22 mouse cellular contexts compared by ENCODE assay signal in genomic region chr2:104448201-104448600, GRCm38 (mm10). TPM values are rescaled to one million over a fixed set of nuclear protein-coding genes. Genes with fewer than 3 reads are reported as not detected.
A peak's percentile ranks its signal among the peaks of the same experiment; 100 is the strongest.
DNase-seq lines count a peak whose midpoint lies in the region; ATAC-seq lines count a peak whose summit lies in the region.
"Had no signal": no experiment of that assay in that cellular context is flagged by ENCODE, and none has a peak within 500 bp of the region (broad histone marks: within the 10 kb centered on the region; RNA-seq: fewer than 3 reads in every experiment).

No protein-coding gene starts in this region.

- H3K27me3 ChIP-seq in heart, embryonic 10.5 days (ENCODE audit: insufficient read depth, poor library complexity, severe bottlenecking), result no peaks in the 10 kb centered on the region
- no peaks in the 10 kb centered on the region for H3K27me3 ChIP-seq in limb, embryonic 12.5 days
- H3K27me3 ChIP-seq in limb, embryonic 10.5 days (ENCODE audit: low read depth, poor library complexity, severe bottlenecking), result no peaks in the 10 kb centered on the region
- no peaks in the 10 kb centered on the region for H3K27me3 ChIP-seq in heart, embryonic 16.5 days (ENCODE audit: control insufficient read depth, insufficient read depth, low read length)
- H3K27me3 ChIP-seq: forebrain, embryonic 13.5 days; hindbrain, embryonic 13.5 days; kidney, embryonic 15.5 days; liver, embryonic 13.5 days had no signal

- H3K36me3 ChIP-seq in heart, embryonic 10.5 days, result 0 out of 2 replicates have a peak, but pooled peaks cover 5% of the 10 kb centered on the region
- no peaks in the 10 kb centered on the region for H3K36me3 ChIP-seq in limb, embryonic 12.5 days
- H3K36me3 ChIP-seq in limb, embryonic 10.5 days, result no peaks in the 10 kb centered on the region
- peaks cover 6% of the 10 kb centered on the region; the same call in 1 of the 2 replicates for H3K36me3 ChIP-seq in heart, embryonic 16.5 days (ENCODE audit: control insufficient read depth, insufficient read depth)
- H3K36me3 ChIP-seq: hindbrain, embryonic 13.5 days; kidney, embryonic 15.5 days; liver, embryonic 13.5 days had no signal

- H3K4me3 ChIP-seq in heart, embryonic 10.5 days, result no peak overlapping the region
- no peak overlapping the region for H3K4me3 ChIP-seq in limb, embryonic 12.5 days (replicated peaks)
- no peak overlapping the region for H3K4me3 ChIP-seq in limb, embryonic 10.5 days
- no peak overlapping the region for H3K4me3 ChIP-seq in heart, embryonic 16.5 days (ENCODE audit: low read length)
- H3K4me3 ChIP-seq: forebrain, embryonic 13.5 days; hindbrain, embryonic 13.5 days; kidney, embryonic 15.5 days; left cerebral cortex, adult 2 months; liver, embryonic 13.5 days had no signal

- H3K9me3 ChIP-seq in heart, embryonic 10.5 days, result no peaks in the 10 kb centered on the region
- no peaks in the 10 kb centered on the region for H3K9me3 ChIP-seq in limb, embryonic 12.5 days
- no peaks in the 10 kb centered on the region for H3K9me3 ChIP-seq in limb, embryonic 10.5 days (replicated peaks)
- H3K9me3 ChIP-seq in heart, embryonic 16.5 days (replicated peaks; ENCODE audit: control insufficient read depth, low read length), result no peaks in the 10 kb centered on the region
- H3K9me3 ChIP-seq: forebrain, embryonic 13.5 days; hindbrain, embryonic 13.5 days; kidney, embryonic 15.5 days; liver, embryonic 13.5 days had no signal

- 67% methylated on average over 4 of the region's 4 CpGs for WGBS in heart, embryonic 10.5 days
- 82% methylated on average over 4 of the region's 4 CpGs for WGBS in limb, embryonic 12.5 days
- 88% methylated on average over 4 of the region's 4 CpGs for WGBS in limb, embryonic 10.5 days
- WGBS in heart, embryonic 16.5 days, result 50% methylated on average over 4 of the region's 4 CpGs

- peaks cover 35% of the 10 kb centered on the region for H3K4me1 ChIP-seq in heart, embryonic 10.5 days
- no peaks in the 10 kb centered on the region for H3K4me1 ChIP-seq in limb, embryonic 12.5 days (replicated peaks)
- H3K4me1 ChIP-seq in limb, embryonic 10.5 days, result no peaks in the 10 kb centered on the region
- H3K4me1 ChIP-seq in heart, embryonic 16.5 days (ENCODE audit: control insufficient read depth, insufficient read depth, low read length), result peaks cover 43% of the 10 kb centered on the region
- H3K4me1 ChIP-seq: forebrain, embryonic 13.5 days; kidney, embryonic 15.5 days had no signal

- no peak for ATAC-seq in limb, embryonic 12.5 days (ENCODE audit: insufficient number of reproducible peaks, insufficient read depth, low FRiP score, low TSS enrichment, low read depth)
- ATAC-seq in heart, embryonic 16.5 days (replicated peaks; ENCODE audit: extremely low read depth, insufficient read depth, low FRiP score), result no peak
- ATAC-seq: forebrain, embryonic 13.5 days; intestine, postnatal 0 days had no signal

- no peak overlapping the region for H3K4me2 ChIP-seq in limb, embryonic 12.5 days
- H3K4me2 ChIP-seq in heart, embryonic 16.5 days (ENCODE audit: low read depth, low read length), result peak overlapping the region; percentile 27; the same call in 1 of the 2 replicates
- H3K4me2 ChIP-seq: forebrain, embryonic 13.5 days; hindbrain, embryonic 13.5 days; kidney, embryonic 15.5 days; liver, embryonic 13.5 days had no signal

- peak overlapping the region; percentile 85 for H3K27ac ChIP-seq in heart, embryonic 10.5 days
- 0 out of 2 replicates have a peak overlapping the region, but pooled peaks have one; percentile 23 for H3K27ac ChIP-seq in limb, embryonic 12.5 days
- H3K27ac ChIP-seq in limb, embryonic 10.5 days, result no peak overlapping the region
- peak overlapping the region; percentile 98 for H3K27ac ChIP-seq in heart, embryonic 16.5 days (ENCODE audit: low read length)
- H3K27ac ChIP-seq: forebrain, embryonic 13.5 days; hindbrain, embryonic 13.5 days; kidney, embryonic 15.5 days; left cerebral cortex, adult 2 months; liver, embryonic 13.5 days had no signal

- intact Hi-C loops in heart, postnatal 25 days (cut with DNase I), result loop anchor here (10.0 kb wide), 1 partner anchor 307 kb away; no protein-coding TSS in a partner anchor

- H3K9ac ChIP-seq in limb, embryonic 12.5 days (replicated peaks), result no peak overlapping the region
- H3K9ac ChIP-seq in heart, embryonic 16.5 days (ENCODE audit: low read length), result peak overlapping the region; percentile 2; the same call in 1 of the 2 replicates
- H3K9ac ChIP-seq: forebrain, embryonic 13.5 days; hindbrain, embryonic 13.5 days; kidney, embryonic 15.5 days; liver, embryonic 13.5 days had no signal

- no peak for DNase-seq in heart, embryonic 10.5 days (ENCODE audit: low spot score)
- no peak for DNase-seq in heart, postnatal 25 days (ENCODE audit: low spot score)
- no peak for DNase-seq in limb, embryonic 10.5 days (ENCODE audit: low spot score)
- no peak for DNase-seq in urinary bladder, postnatal 25 days (ENCODE audit: low spot score)
- DNase-seq: B cell, adult 2 months; cerebellum, adult 2 months; cerebellum, postnatal 14 days; gastrocnemius, postnatal 14 days; kidney, postnatal 25 days; liver, embryonic 13.5 days; lung, postnatal 10 days; midbrain, embryonic 14.5 days; thymus, adult 2 months; thymus, postnatal 36 days had no signal

RNA-seq across cellular contexts. Expression of gene D430041D05Rik, which starts 37.4 kb away (rescaled TPM):
- 0.11 and 0.17 TPM in 2 replicates for polyA plus RNA-seq in heart, embryonic 10.5 days (2016; fragmentation: Nextera tagmentation; extraction: Ambion mirVana)
- under 1 TPM; 0.03 TPM for total RNA-seq in heart, postnatal 25 days (2021)
- 1.1 TPM in 2 replicates for polyA plus RNA-seq in limb, embryonic 12.5 days (2016; fragmentation: Nextera tagmentation; extraction: Ambion mirVana)
- 0.49 and 0.81 TPM in 2 replicates for polyA plus RNA-seq in limb, embryonic 10.5 days (2016; fragmentation: Nextera tagmentation; extraction: Ambion mirVana)
- polyA plus RNA-seq in heart, embryonic 16.5 days (2015; fragmentation: Nextera tagmentation; extraction: Ambion mirVana), result 0.15 and 0.20 TPM in 2 replicates
- total RNA-seq: monocyte, adult 5-6 weeks had no signal

RNA-seq across cellular contexts. Expression of gene Hipk3, which starts 46.0 kb away (rescaled TPM):
- polyA plus RNA-seq in heart, embryonic 10.5 days (2016; fragmentation: Nextera tagmentation; extraction: Ambion mirVana), result 34.2 and 48.1 TPM in 2 replicates
- 100 to 1,000 TPM; 202 to 215 TPM for total RNA-seq in heart, postnatal 25 days (2021)
- polyA plus RNA-seq in limb, embryonic 12.5 days (2016; fragmentation: Nextera tagmentation; extraction: Ambion mirVana), result 16.2 and 19.0 TPM in 2 replicates
- 9.8 and 10.7 TPM in 2 replicates for polyA plus RNA-seq in limb, embryonic 10.5 days (2016; fragmentation: Nextera tagmentation; extraction: Ambion mirVana)
- 33.4 and 37.8 TPM in 2 replicates for polyA plus RNA-seq in heart, embryonic 16.5 days (2015; fragmentation: Nextera tagmentation; extraction: Ambion mirVana)
